In the genomic region with DNA sequence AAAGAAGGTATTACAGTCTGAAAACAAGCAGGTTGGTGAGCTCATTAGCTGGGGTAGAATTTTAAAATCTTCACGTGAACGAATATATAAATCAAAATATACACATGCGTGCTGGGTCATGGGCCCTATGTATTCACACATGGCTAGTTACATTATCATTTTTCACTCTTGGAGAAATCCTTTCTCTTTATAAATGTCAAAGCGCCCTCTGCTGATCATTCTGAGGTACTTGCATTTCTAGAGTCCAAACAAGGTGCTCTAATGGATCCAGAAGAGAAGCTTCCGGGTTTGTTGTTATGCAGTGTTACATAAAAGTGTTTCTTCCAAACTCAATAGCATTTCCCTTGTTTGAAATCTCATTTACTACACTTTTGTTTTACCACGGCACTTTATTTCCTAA, we compare ENCODE assay signal across 9 mouse cellular contexts. TPM values are rescaled to one million over a fixed set of nuclear protein-coding genes. Genes with fewer than 3 reads are reported as not detected.
A peak's percentile ranks its signal among the peaks of the same experiment; 100 is the strongest.
DNase-seq lines count a peak whose midpoint lies in the region; ATAC-seq lines count a peak whose summit lies in the region.
"Had no signal": no experiment of that assay in that cellular context is flagged by ENCODE, and none has a peak within 500 bp of the region (broad histone marks: within the 10 kb centered on the region; RNA-seq: fewer than 3 reads in every experiment).

No protein-coding gene starts in this region.

- no peaks in the 10 kb centered on the region for H3K9me3 ChIP-seq in kidney, embryonic 16.5 days (ENCODE audit: low read length)
- H3K9me3 ChIP-seq in hindbrain, embryonic 12.5 days (replicated peaks) = no peaks in the 10 kb centered on the region
- H3K9me3 ChIP-seq: embryonic facial prominence, embryonic 13.5 days had no signal

- no peak overlapping the region for H3K4me2 ChIP-seq in kidney, embryonic 16.5 days (replicated peaks; ENCODE audit: low read depth, low read length)
- H3K4me2 ChIP-seq in hindbrain, embryonic 12.5 days (replicated peaks) = no peak overlapping the region
- H3K4me2 ChIP-seq: embryonic facial prominence, embryonic 13.5 days had no signal

- H3K27ac ChIP-seq in kidney, embryonic 16.5 days (ENCODE audit: low read length) = no peak overlapping the region
- no peak overlapping the region for H3K27ac ChIP-seq in hindbrain, embryonic 12.5 days
- H3K27ac ChIP-seq: embryonic facial prominence, embryonic 13.5 days had no signal

- no peaks in the 10 kb centered on the region for H3K4me1 ChIP-seq in kidney, embryonic 16.5 days (ENCODE audit: insufficient read depth, low read length)
- no peaks in the 10 kb centered on the region for H3K4me1 ChIP-seq in hindbrain, embryonic 12.5 days
- H3K4me1 ChIP-seq: embryonic facial prominence, embryonic 13.5 days had no signal

- H3K27me3 ChIP-seq in kidney, embryonic 16.5 days (ENCODE audit: insufficient read depth, low read length) = no peaks in the 10 kb centered on the region
- no peaks in the 10 kb centered on the region for H3K27me3 ChIP-seq in hindbrain, embryonic 12.5 days
- H3K27me3 ChIP-seq: embryonic facial prominence, embryonic 13.5 days had no signal

- no peaks in the 10 kb centered on the region for H3K36me3 ChIP-seq in kidney, embryonic 16.5 days (ENCODE audit: insufficient read depth, low read length)
- no peaks in the 10 kb centered on the region for H3K36me3 ChIP-seq in hindbrain, embryonic 12.5 days
- H3K36me3 ChIP-seq: embryonic facial prominence, embryonic 13.5 days had no signal

- no peak for ATAC-seq in kidney, embryonic 16.5 days (ENCODE audit: low FRiP score, low TSS enrichment)
- ATAC-seq in hindbrain, embryonic 12.5 days (ENCODE audit: low FRiP score) = peak; percentile 22; the same call in 1 of the 2 replicates

- no peak overlapping the region for H3K9ac ChIP-seq in kidney, embryonic 16.5 days (replicated peaks; ENCODE audit: low read length)
- H3K9ac ChIP-seq in hindbrain, embryonic 12.5 days = no peak overlapping the region
- H3K9ac ChIP-seq: embryonic facial prominence, embryonic 13.5 days had no signal

- peak; percentile 8 for DNase-seq in kidney, adult 11 months
- DNase-seq in CD4-positive, CD25-positive, alpha-beta regulatory T cell, adult 2 months (ENCODE audit: low read depth, low spot score) = peak; percentile 72
- DNase-seq in NIH3T3 (ENCODE audit: low read depth) = peak; percentile 69
- DNase-seq in lung, postnatal 25 days (ENCODE audit: low spot score) = peak; percentile 28
- DNase-seq in spleen, postnatal 14 days (ENCODE audit: low spot score in 2 of 2) = no peak
- no peak for DNase-seq in yolk sac, embryonic 10.5 days (ENCODE audit: low spot score)

- no peak overlapping the region for H3K4me3 ChIP-seq in kidney, embryonic 16.5 days (ENCODE audit: low read length)
- no peak overlapping the region for H3K4me3 ChIP-seq in hindbrain, embryonic 12.5 days
- H3K4me3 ChIP-seq: embryonic facial prominence, embryonic 13.5 days had no signal

- 20% methylated on average over 6 of the region's 6 CpGs for WGBS in kidney, embryonic 16.5 days
- 28% methylated on average over 6 of the region's 6 CpGs for WGBS in hindbrain, embryonic 12.5 days

RNA-seq across cellular contexts. Expression of a gene that starts 15.6 kb away (rescaled TPM):
- 2.4 and 3.6 TPM in 2 replicates for polyA plus RNA-seq in kidney, embryonic 16.5 days (2015; fragmentation: Nextera tagmentation; extraction: Ambion mirVana)
- 2.0 and 2.3 TPM in 2 replicates for polyA plus RNA-seq in hindbrain, embryonic 12.5 days (2016; fragmentation: Nextera tagmentation; extraction: Ambion mirVana)

RNA-seq across cellular contexts. Expression of a gene that starts 33.6 kb away (rescaled TPM):
- 18.8 and 19.5 TPM in 2 replicates for polyA plus RNA-seq in kidney, embryonic 16.5 days (2015; fragmentation: Nextera tagmentation; extraction: Ambion mirVana)
- polyA plus RNA-seq in hindbrain, embryonic 12.5 days (2016; fragmentation: Nextera tagmentation; extraction: Ambion mirVana) = 3.0 TPM in 2 replicates

RNA-seq across cellular contexts. Expression of a gene that starts 56.6 kb away (rescaled TPM):
- polyA plus RNA-seq in kidney, embryonic 16.5 days (2015; fragmentation: Nextera tagmentation; extraction: Ambion mirVana) = 4.4 and 4.7 TPM in 2 replicates
- 3.1 and 5.9 TPM in 2 replicates for polyA plus RNA-seq in hindbrain, embryonic 12.5 days (2016; fragmentation: Nextera tagmentation; extraction: Ambion mirVana)

Comparison
In these comparisons a context has a peak if more than half of its experiments do, and no peak if none do; other contexts are left out.
1. DNase-seq: peak in kidney, adult 11 months (single experiment), CD4-positive, CD25-positive, alpha-beta regulatory T cell, adult 2 months (single experiment), NIH3T3 (single experiment) and lung, postnatal 25 days (single experiment); none in spleen, postnatal 14 days (0 of 2) and yolk sac, embryonic 10.5 days (single experiment).